Mouse (Mus musculus): Measurements from ENCODE around the gene Cdk9. TPM values are rescaled to one million over a fixed set of nuclear protein-coding genes. Genes with fewer than 3 reads are reported as not detected.

The Cdk9 gene
- polyA plus RNA-seq, 1 experiment from 2014 or later = 130 TPM

- H3K9me3 ChIP-seq = no peaks in the 10 kb centered on the region
- H3K27me3 ChIP-seq (replicated peaks; ENCODE audit: low read depth, poor library complexity, severe bottlenecking) = no peaks in the 10 kb centered on the region
- H3K36me3 ChIP-seq (replicated peaks) = no peaks in the 10 kb centered on the region
- peak overlapping the region; percentile 73 for H3K27ac ChIP-seq (replicated peaks)
- DNase-seq (ENCODE audit: low spot score) = no peak
- H3K4me1 ChIP-seq = peaks cover 28% of the 10 kb centered on the region
- WGBS = 62% methylated on average over 5 of the region's 5 CpGs
- H3K4me3 ChIP-seq = no peak overlapping the region
Measured at GRCm38 (mm10) chr2:32662291-32662690, 50.6 kb downstream of the Cdk9 start.

GRCm38 (mm10) chr2:32661509-32662107 lies 51.3 kb downstream of the Cdk9 start:
- Histone ChIP-seq H3K4me1 (peaks cover 28% of the 10 kb centered on the region), H3K27me3 (replicated peaks; ENCODE audit: low read depth, poor library complexity, severe bottlenecking) (no peaks in the 10 kb centered on the region), H3K4me3 (no peak overlapping the region), H3K27ac (replicated peaks) (peak overlapping the region; percentile 73), H3K36me3 (replicated peaks) (no peaks in the 10 kb centered on the region), H3K9me3 (no peaks in the 10 kb centered on the region)
- peak; percentile 43 for DNase-seq (ENCODE audit: low spot score)
- WGBS = 46% methylated on average over 7 of the region's 7 CpGs

DNA sequence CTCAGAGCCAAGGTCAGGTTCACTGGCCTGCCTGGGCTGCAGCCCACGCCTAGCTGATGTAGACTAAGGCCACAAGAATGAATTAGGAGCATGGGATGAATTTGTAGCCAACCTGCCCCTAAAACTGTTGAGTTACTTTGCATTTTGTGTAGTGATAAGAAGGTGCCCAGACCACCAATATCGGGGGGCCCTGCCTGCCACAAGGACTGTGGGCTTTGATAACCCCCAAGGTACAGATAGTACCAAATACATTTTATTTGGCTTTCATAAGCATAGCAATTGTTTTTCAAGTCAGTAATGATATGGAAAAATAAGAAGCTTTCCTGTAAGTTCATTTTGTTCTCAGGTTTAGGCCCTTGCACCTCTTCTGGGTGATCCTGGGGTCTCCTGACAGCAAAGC lies 54.0 kb downstream of the Cdk9 start:
- H3K27ac ChIP-seq (replicated peaks) = peak overlapping the region; percentile 1; the same call in 1 of the 2 replicates
- WGBS = 91% methylated on average over 2 of the region's 2 CpGs
- H3K36me3 ChIP-seq (replicated peaks) = no peaks in the 10 kb centered on the region
- H3K4me3 ChIP-seq = no peak overlapping the region
- H3K9me3 ChIP-seq = no peaks in the 10 kb centered on the region
- H3K4me1 ChIP-seq = peaks cover 42% of the 10 kb centered on the region
- no peaks in the 10 kb centered on the region for H3K27me3 ChIP-seq (replicated peaks; ENCODE audit: low read depth, poor library complexity, severe bottlenecking)
- no peak for DNase-seq (ENCODE audit: low spot score)

DNA sequence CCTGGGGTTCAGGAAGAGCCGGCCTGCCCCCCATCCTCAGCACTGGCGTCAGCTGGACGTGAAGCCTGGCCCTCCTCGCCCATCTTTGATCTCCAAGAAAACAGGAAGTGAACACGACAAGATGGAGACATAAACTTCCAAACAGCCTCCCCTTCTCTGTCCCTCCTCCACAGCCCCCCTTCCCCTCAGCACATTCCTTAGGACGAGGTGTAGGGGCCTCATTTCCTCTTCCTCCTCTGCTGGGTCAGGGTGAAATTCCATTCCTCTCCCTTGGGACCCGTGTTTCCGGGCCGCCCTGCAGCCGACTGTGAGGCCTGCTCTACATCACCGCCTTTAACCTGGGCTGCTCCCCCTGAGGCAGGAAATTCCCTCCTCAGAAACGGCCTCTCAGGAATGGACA lies 57.0 kb downstream of the Cdk9 start:
- no peaks in the 10 kb centered on the region for H3K27me3 ChIP-seq (replicated peaks; ENCODE audit: low read depth, poor library complexity, severe bottlenecking)
- H3K9me3 ChIP-seq = no peaks in the 10 kb centered on the region
- DNase-seq (ENCODE audit: low spot score) = peak; percentile 85
- peak overlapping the region; percentile 8; the same call in 1 of the 2 replicates for H3K4me3 ChIP-seq
- H3K36me3 ChIP-seq (replicated peaks) = no peaks in the 10 kb centered on the region
- H3K4me1 ChIP-seq = peaks cover 41% of the 10 kb centered on the region
- peak overlapping the region; percentile 87 for H3K27ac ChIP-seq (replicated peaks)
- WGBS = 29% methylated on average over 12 of the region's 12 CpGs

MicroRNAs within 50 kb of the gene (microRNA counts, 519-probe panel; counts per million panel counts)
- microRNA mmu-miR-2861 = 188 counts per million, percentile 57 among the panel's probes with 10 or more counts

Small RNAs within 50 kb of the gene (microRNA-seq; reads per million reads assigned to microRNA genes)
- gene Gm47291 (not detected), gene Mir2861 (not detected), gene Mir3960 (not detected), gene Mir8093 (not detected)

Other genes with a start within 250 kb of the Cdk9 start
- 11.8 and 12.3 TPM in 2 replicates for gene Fam102a, start 177.7 kb downstream of the Cdk9 start, polyA plus RNA-seq (2016; fragmentation: Nextera tagmentation; extraction: Ambion mirVana)
- 109 and 111 TPM in 2 replicates for gene Dpm2, start 142.2 kb downstream of the Cdk9 start, polyA plus RNA-seq (2016; fragmentation: Nextera tagmentation; extraction: Ambion mirVana)
- 2.0 and 2.1 TPM in 2 replicates for gene Pip5kl1, start 138.3 kb downstream of the Cdk9 start, polyA plus RNA-seq (2016; fragmentation: Nextera tagmentation; extraction: Ambion mirVana)
- 0.11 TPM in 2 replicates for gene 9430097D07Rik, start 137.4 kb downstream of the Cdk9 start, polyA plus RNA-seq (2016; fragmentation: Nextera tagmentation; extraction: Ambion mirVana)
- gene St6galnac4, start 126.0 kb downstream of the Cdk9 start, polyA plus RNA-seq (2016; fragmentation: Nextera tagmentation; extraction: Ambion mirVana) = 25.1 and 26.4 TPM in 2 replicates
- 17.1 and 17.3 TPM in 2 replicates for gene St6galnac6, start 113.4 kb downstream of the Cdk9 start, polyA plus RNA-seq (2016; fragmentation: Nextera tagmentation; extraction: Ambion mirVana)
- gene Ak1, start 91.3 kb downstream of the Cdk9 start, polyA plus RNA-seq (2016; fragmentation: Nextera tagmentation; extraction: Ambion mirVana) = 20.5 and 24.7 TPM in 2 replicates
- 23.7 and 25.5 TPM in 2 replicates for gene Eng, start 66.5 kb downstream of the Cdk9 start, polyA plus RNA-seq (2016; fragmentation: Nextera tagmentation; extraction: Ambion mirVana)
- gene Fpgs, start 8.9 kb downstream of the Cdk9 start, polyA plus RNA-seq (2016; fragmentation: Nextera tagmentation; extraction: Ambion mirVana) = 33.5 and 35.5 TPM in 2 replicates
- gene Sh2d3c, start 8.0 kb upstream of the Cdk9 start, polyA plus RNA-seq (2016; fragmentation: Nextera tagmentation; extraction: Ambion mirVana) = 27.1 and 27.5 TPM in 2 replicates
- 0.52 and 0.57 TPM in 2 replicates for gene 6330409D20Rik, start 27.9 kb upstream of the Cdk9 start, polyA plus RNA-seq (2016; fragmentation: Nextera tagmentation; extraction: Ambion mirVana)
- gene Tor2a, start 44.2 kb upstream of the Cdk9 start, polyA plus RNA-seq (2016; fragmentation: Nextera tagmentation; extraction: Ambion mirVana) = 48.9 and 53.5 TPM in 2 replicates
- gene Ttc16, start 62.6 kb upstream of the Cdk9 start, polyA plus RNA-seq (2016; fragmentation: Nextera tagmentation; extraction: Ambion mirVana) = 0.31 and 0.34 TPM in 2 replicates
- gene Ptrh1, start 62.7 kb upstream of the Cdk9 start, polyA plus RNA-seq (2016; fragmentation: Nextera tagmentation; extraction: Ambion mirVana) = 5.3 and 6.4 TPM in 2 replicates
- 0.54 and 0.60 TPM in 2 replicates for gene Cfap157, start 71.4 kb upstream of the Cdk9 start, polyA plus RNA-seq (2016; fragmentation: Nextera tagmentation; extraction: Ambion mirVana)
- 24.4 and 25.1 TPM in 2 replicates for gene Stxbp1, start 134.2 kb upstream of the Cdk9 start, polyA plus RNA-seq (2016; fragmentation: Nextera tagmentation; extraction: Ambion mirVana)
- 43.9 and 46.4 TPM in 2 replicates for gene Fam129b, start 163.0 kb upstream of the Cdk9 start, polyA plus RNA-seq (2016; fragmentation: Nextera tagmentation; extraction: Ambion mirVana)
- gene Rpl12, start 248.5 kb upstream of the Cdk9 start, polyA plus RNA-seq (2016; fragmentation: Nextera tagmentation; extraction: Ambion mirVana) = 196 and 200 TPM in 2 replicates
- gene Lrsam1, start 248.5 kb upstream of the Cdk9 start, polyA plus RNA-seq (2016; fragmentation: Nextera tagmentation; extraction: Ambion mirVana) = 7.8 and 8.9 TPM in 2 replicates

All from embryonic facial prominence, embryonic 10.5 days (tissue).